Mouse (Mus musculus) kidney, postnatal 0 days (tissue): ENCODE results near the gene Sim1. TPM values are rescaled to one million over a fixed set of nuclear protein-coding genes. Genes with fewer than 3 reads are reported as not detected.

Experiments
- ATAC-seq: fragments of 200-750 bp; cut with Nextera tagmentation; replicated peaks from 2 replicates; pipeline ENCODE4 v1.8.0; 2017; ENCODE audit warnings: low read depth, moderate number of reproducible peaks, moderate TSS enrichment, moderate library complexity; ENCODE audit not compliant: low FRiP score
- DNase-seq: peaks from one replicate; pipeline ENCODE4 v3.0.0-alpha.2; 2016; ENCODE audit warnings: low spot score
- H3K27ac ChIP-seq: fragments of 300-500 bp; sonication (generic); 2 replicates; pipeline ENCODE4 v1.5.1; 2014; ENCODE audit warnings: mild to moderate bottlenecking
- H3K27me3 ChIP-seq: fragments of 300-500 bp; sonication (generic); 2 replicates; pipeline ENCODE4 v1.6.1; 2014; ENCODE audit warnings: low read length, mixed read lengths; ENCODE audit not compliant: insufficient read depth
- H3K36me3 ChIP-seq: fragments of 300-500 bp; sonication (generic); 2 replicates; pipeline ENCODE4 v1.6.1; 2014; ENCODE audit warnings: low read length, mixed read lengths; ENCODE audit not compliant: insufficient read depth
- H3K4me1 ChIP-seq: fragments of 300-500 bp; sonication (generic); replicated peaks from 2 replicates; pipeline ENCODE4 v1.6.1; 2014; ENCODE audit warnings: antibody characterized with exemption, low read length, mixed read lengths; ENCODE audit not compliant: insufficient read depth
- H3K4me2 ChIP-seq: fragments of 300-500 bp; sonication (generic); 2 replicates; pipeline ENCODE4 v1.6.1; 2014; ENCODE audit warnings: mild to moderate bottlenecking, low read length, moderate library complexity, mixed read lengths
- H3K4me3 ChIP-seq: fragments of 300-500 bp; sonication (generic); replicated peaks from 2 replicates; pipeline ENCODE4 v1.5.1; 2014; ENCODE audit warnings: low read depth, low read length
- H3K9ac ChIP-seq: fragments of 300-500 bp; sonication (generic); 2 replicates; pipeline ENCODE4 v1.6.1; 2014; ENCODE audit warnings: low read depth, low read length
- H3K9me3 ChIP-seq: fragments of 300-500 bp; sonication (generic); replicated peaks from 2 replicates; pipeline ENCODE4 v1.6.1; 2016; ENCODE audit warnings: low read length, inconsistent platforms, mixed read lengths
- CTCF ChIP-seq: IDR thresholded peaks from 2 replicates; pipeline ENCODE4 v1.5.1; 2016; ENCODE audit warnings: antibody characterized with exemption, low read depth, mild to moderate bottlenecking, moderate library complexity
- WGBS: fragments of 180-500 bp; shearing (Covaris S2); extraction: QIAGEN DNeasy Blood & Tissue Kit; methylation state at CpG from one replicate; pipeline ENCODE4 v1.1.7; 2014; 5-methylcytosine and 5-hydroxymethylcytosine counted together
- polyA plus RNA-seq: library from polyadenylated mRNA; unstranded; fragments of >200 nt; fragmentation: Nextera tagmentation; extraction: Ambion mirVana; gene quantifications from 2 replicates; pipeline ENCODE4 v1.2.1, GENCODE M21; 2015

The Sim1 gene
- polyA plus RNA-seq, 1 experiment from 2014 or later: 9.5 TPM

DNA sequence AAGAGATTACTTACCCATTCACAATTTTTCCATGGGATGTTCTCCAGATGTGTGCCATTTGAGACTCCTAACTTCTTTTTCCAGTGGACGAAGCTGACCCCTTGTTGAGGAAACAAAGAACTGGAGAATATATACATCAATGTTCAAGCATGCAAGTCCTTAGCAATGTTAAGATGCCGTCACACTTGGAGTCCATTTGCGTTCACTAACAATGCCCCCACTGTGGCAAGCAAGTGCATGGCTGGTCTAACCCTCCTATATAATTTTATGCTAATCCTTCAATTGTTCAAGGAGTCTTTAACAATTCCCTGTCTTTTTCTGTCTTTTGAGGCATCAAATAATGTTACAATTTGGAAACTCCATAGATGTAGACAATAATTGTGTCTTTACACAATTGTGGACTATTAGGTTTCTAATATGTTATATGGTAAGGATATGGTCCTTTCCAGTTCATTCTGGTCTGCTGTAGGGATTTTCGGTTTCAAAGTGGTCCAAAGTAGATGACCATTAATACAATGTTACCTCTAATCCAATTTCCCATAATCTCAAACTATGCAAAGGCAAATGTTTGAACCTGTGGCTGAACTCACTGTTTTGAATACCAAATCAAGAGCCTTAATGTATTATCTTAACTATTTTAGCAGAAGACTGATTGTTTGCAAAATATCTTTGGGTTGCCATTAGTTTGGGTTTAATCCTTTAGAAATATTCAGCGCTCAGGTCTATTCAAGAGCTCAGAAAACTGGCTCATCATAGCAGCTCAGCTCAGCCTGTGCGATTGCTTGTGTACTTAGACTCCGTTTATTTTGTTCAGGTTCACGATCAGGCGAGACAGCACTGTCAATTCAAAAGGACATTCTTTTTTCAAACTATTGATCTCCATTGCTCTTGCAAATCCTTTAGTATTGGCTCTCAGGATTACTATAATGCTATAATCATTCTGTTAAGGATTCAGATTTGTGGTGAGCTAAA, 129.0 kb downstream of the Sim1 start:
- H3K27me3 ChIP-seq: no peaks in the 10 kb centered on the region
- no peak overlapping the region for H3K27ac ChIP-seq
- DNase-seq: no peak
- H3K9ac ChIP-seq: no peak overlapping the region
- H3K9me3 ChIP-seq: no peaks in the 10 kb centered on the region
- H3K4me2 ChIP-seq: no peak overlapping the region
- H3K36me3 ChIP-seq: no peaks in the 10 kb centered on the region
- H3K4me1 ChIP-seq: no peaks in the 10 kb centered on the region
- no peak for ATAC-seq
- no peak for TF ChIP-seq CTCF
- H3K4me3 ChIP-seq: no peak overlapping the region
- 85% methylated on average over 9 of the region's 9 CpGs for WGBS
